Mouse (Mus musculus): ENCODE results near the gene Cyp27a1. TPM values are rescaled to one million over a fixed set of nuclear protein-coding genes. Genes with fewer than 3 reads are reported as not detected.

Cyp27a1 gene
- 0.02 and 0.05 TPM in 2 replicates for polyA plus RNA-seq (2012)

- H3K9me3 ChIP-seq (ENCODE audit: control insufficient read depth, low read length), result no peaks in the 10 kb centered on the region
- peaks cover 27% of the 10 kb centered on the region for H3K27me3 ChIP-seq (ENCODE audit: control insufficient read depth)
- TF ChIP-seq GATA1 (IDR thresholded peaks at IDR 0.05; ENCODE audit: low read length) (no peak), TAL1 (IDR thresholded peaks at IDR 0.05; ENCODE audit: low read length) (no peak)
- no peaks in the 10 kb centered on the region for H3K36me3 ChIP-seq (ENCODE audit: control insufficient read depth)
- peak within 1 kb of the TSS; percentile 49 for H3K4me3 ChIP-seq (replicated peaks)
- H3K4me1 ChIP-seq (ENCODE audit: control insufficient read depth), result peaks cover 5% of the 10 kb centered on the region
Measured at GRCm38 (mm10) chr1:74713099-74713858, at the start of gene Cyp27a1. Cyp27a1 (plus strand) TSS chr1:74713574.

GRCm38 (mm10) chr1:74665153-74665552, 48.2 kb upstream of the Cyp27a1 start:
- Histone ChIP-seq H3K9me3 (ENCODE audit: control insufficient read depth, low read length) (no peaks in the 10 kb centered on the region), H3K4me1 (ENCODE audit: control insufficient read depth) (peaks cover 32% of the 10 kb centered on the region), H3K36me3 (ENCODE audit: control insufficient read depth) (peaks cover 17% of the 10 kb centered on the region), H3K27me3 (ENCODE audit: control insufficient read depth) (no peaks in the 10 kb centered on the region), H3K4me3 (replicated peaks) (no peak overlapping the region)
- TF ChIP-seq GATA1 (IDR thresholded peaks at IDR 0.05; ENCODE audit: low read length), result no peak
- TF ChIP-seq TAL1 (IDR thresholded peaks at IDR 0.05; ENCODE audit: low read length), result no peak

- TF ChIP-seq GATA1 (IDR thresholded peaks at IDR 0.05; ENCODE audit: low read length), result no peak
- TF ChIP-seq TAL1 (IDR thresholded peaks at IDR 0.05; ENCODE audit: low read length), result no peak
- H3K4me3 ChIP-seq (replicated peaks), result no peak overlapping the region
- H3K9me3 ChIP-seq (ENCODE audit: control insufficient read depth, low read length), result no peaks in the 10 kb centered on the region
- peaks cover 25% of the 10 kb centered on the region for H3K4me1 ChIP-seq (ENCODE audit: control insufficient read depth)
- peaks cover 33% of the 10 kb centered on the region for H3K36me3 ChIP-seq (ENCODE audit: control insufficient read depth)
- H3K27me3 ChIP-seq (ENCODE audit: control insufficient read depth), result no peaks in the 10 kb centered on the region
Measured at GRCm38 (mm10) chr1:74668371-74668770, 45.0 kb upstream of the Cyp27a1 start.

GRCm38 (mm10) chr1:74672731-74673130, 40.6 kb upstream of the Cyp27a1 start:
- Histone ChIP-seq H3K4me1 (ENCODE audit: control insufficient read depth) (peaks cover 11% of the 10 kb centered on the region), H3K4me3 (replicated peaks) (no peak overlapping the region), H3K27me3 (ENCODE audit: control insufficient read depth) (no peaks in the 10 kb centered on the region), H3K36me3 (ENCODE audit: control insufficient read depth) (peaks cover 32% of the 10 kb centered on the region), H3K9me3 (ENCODE audit: control insufficient read depth, low read length) (no peaks in the 10 kb centered on the region)
- TF ChIP-seq GATA1 (IDR thresholded peaks at IDR 0.05; ENCODE audit: low read length), result no peak
- no peak for TF ChIP-seq TAL1 (IDR thresholded peaks at IDR 0.05; ENCODE audit: low read length)

- TF ChIP-seq GATA1 (IDR thresholded peaks at IDR 0.05; ENCODE audit: low read length) (no peak), TAL1 (IDR thresholded peaks at IDR 0.05; ENCODE audit: low read length) (no peak)
Measured at GRCm38 (mm10) chr1:74676863-74677262, 36.5 kb upstream of the Cyp27a1 start.

GRCm38 (mm10) chr1:74677843-74678242, 35.5 kb upstream of the Cyp27a1 start:
- Histone ChIP-seq H3K27me3 (ENCODE audit: control insufficient read depth) (no peaks in the 10 kb centered on the region), H3K4me1 (ENCODE audit: control insufficient read depth) (peaks cover 9% of the 10 kb centered on the region), H3K4me3 (replicated peaks) (no peak overlapping the region), H3K36me3 (ENCODE audit: control insufficient read depth) (peaks cover 49% of the 10 kb centered on the region), H3K9me3 (ENCODE audit: control insufficient read depth, low read length) (no peaks in the 10 kb centered on the region)
- TF ChIP-seq GATA1 (IDR thresholded peaks at IDR 0.05; ENCODE audit: low read length), result no peak
- TF ChIP-seq TAL1 (IDR thresholded peaks at IDR 0.05; ENCODE audit: low read length), result no peak

More at GRCm38 (mm10) chr1:74676863-74677262, 36.5 kb upstream of the Cyp27a1 start:
- Histone ChIP-seq H3K9me3 (ENCODE audit: control insufficient read depth, low read length) (no peaks in the 10 kb centered on the region), H3K4me3 (replicated peaks) (no peak overlapping the region), H3K4me1 (ENCODE audit: control insufficient read depth) (peaks cover 16% of the 10 kb centered on the region), H3K36me3 (ENCODE audit: control insufficient read depth) (peaks cover 49% of the 10 kb centered on the region), H3K27me3 (ENCODE audit: control insufficient read depth) (no peaks in the 10 kb centered on the region)

GRCm38 (mm10) chr1:74687131-74687530, 26.2 kb upstream of the Cyp27a1 start:
- Histone ChIP-seq H3K27me3 (ENCODE audit: control insufficient read depth) (no peaks in the 10 kb centered on the region), H3K4me3 (replicated peaks) (no peak overlapping the region), H3K9me3 (ENCODE audit: control insufficient read depth, low read length) (no peaks in the 10 kb centered on the region), H3K36me3 (ENCODE audit: control insufficient read depth) (peaks cover 88% of the 10 kb centered on the region), H3K4me1 (ENCODE audit: control insufficient read depth) (no peaks in the 10 kb centered on the region)
- TF ChIP-seq TAL1 (IDR thresholded peaks at IDR 0.05; ENCODE audit: low read length) (no peak), GATA1 (IDR thresholded peaks at IDR 0.05; ENCODE audit: low read length) (no peak)

- TF ChIP-seq TAL1 (IDR thresholded peaks at IDR 0.05; ENCODE audit: low read length), result no peak
- TF ChIP-seq GATA1 (IDR thresholded peaks at IDR 0.05; ENCODE audit: low read length), result no peak
- H3K4me1 ChIP-seq (ENCODE audit: control insufficient read depth), result no peaks in the 10 kb centered on the region
- H3K36me3 ChIP-seq (ENCODE audit: control insufficient read depth), result peaks cover 82% of the 10 kb centered on the region
- no peaks in the 10 kb centered on the region for H3K27me3 ChIP-seq (ENCODE audit: control insufficient read depth)
- H3K9me3 ChIP-seq (ENCODE audit: control insufficient read depth, low read length), result no peaks in the 10 kb centered on the region
- H3K4me3 ChIP-seq (replicated peaks), result no peak overlapping the region
Measured at GRCm38 (mm10) chr1:74693891-74694583, 19.3 kb upstream of the Cyp27a1 start.

- Histone ChIP-seq H3K4me1 (ENCODE audit: control insufficient read depth) (no peaks in the 10 kb centered on the region), H3K9me3 (ENCODE audit: control insufficient read depth, low read length) (no peaks in the 10 kb centered on the region), H3K27me3 (ENCODE audit: control insufficient read depth) (no peaks in the 10 kb centered on the region), H3K4me3 (replicated peaks) (no peak overlapping the region), H3K36me3 (ENCODE audit: control insufficient read depth) (peaks cover 76% of the 10 kb centered on the region)
- TF ChIP-seq TAL1 (IDR thresholded peaks at IDR 0.05; ENCODE audit: low read length) (no peak), GATA1 (IDR thresholded peaks at IDR 0.05; ENCODE audit: low read length) (no peak)
Measured at GRCm38 (mm10) chr1:74695836-74696235, 17.5 kb upstream of the Cyp27a1 start.
